Mouse (Mus musculus): ENCODE data around the gene Camk1d. TPM values are rescaled to one million over a fixed set of nuclear protein-coding genes. Genes with fewer than 3 reads are reported as not detected.

Gene Camk1d
- total RNA-seq, 2 experiments from 2014 or later: 2.2 to 7.5 TPM

DNA sequence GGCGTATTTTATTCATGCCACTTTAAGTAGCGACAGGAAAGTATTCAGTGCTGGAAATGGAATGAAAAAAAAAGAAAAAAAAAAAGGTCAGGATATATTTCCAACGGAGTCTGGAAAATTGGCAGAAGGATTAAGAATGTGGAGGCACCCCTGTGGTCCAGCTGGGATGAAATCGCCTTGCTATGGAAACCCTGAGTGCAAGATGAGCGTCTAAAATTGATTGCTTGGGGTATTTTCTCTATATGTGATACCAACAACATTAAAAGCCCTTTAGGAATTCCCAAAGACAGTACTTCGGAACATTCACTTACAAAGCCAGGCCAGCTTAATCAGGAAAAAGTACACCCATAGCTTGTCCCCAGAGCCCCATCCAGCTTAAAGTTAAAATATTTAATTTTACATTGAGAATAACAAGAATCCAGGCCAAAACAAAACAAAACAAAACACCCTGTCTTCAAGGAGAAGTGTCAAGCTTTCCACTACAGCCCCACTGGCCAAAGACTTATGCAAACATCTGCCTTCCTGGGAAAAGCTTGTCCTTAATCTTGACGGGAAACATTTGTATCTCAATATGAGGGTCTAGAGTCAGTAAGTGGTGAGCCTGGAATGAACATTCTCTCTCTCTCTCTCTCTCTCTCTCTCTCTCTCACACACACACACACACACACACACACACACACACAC, 41.3 kb downstream of the Camk1d start:
- ATAC-seq (replicated peaks; ENCODE audit: low FRiP score, poor library complexity, severe bottlenecking): no peak

- no peak for ATAC-seq (replicated peaks; ENCODE audit: low FRiP score, poor library complexity, severe bottlenecking)
Measured at GRCm38 (mm10) chr2:5670146-5670545, 44.2 kb downstream of the Camk1d start.

DNA sequence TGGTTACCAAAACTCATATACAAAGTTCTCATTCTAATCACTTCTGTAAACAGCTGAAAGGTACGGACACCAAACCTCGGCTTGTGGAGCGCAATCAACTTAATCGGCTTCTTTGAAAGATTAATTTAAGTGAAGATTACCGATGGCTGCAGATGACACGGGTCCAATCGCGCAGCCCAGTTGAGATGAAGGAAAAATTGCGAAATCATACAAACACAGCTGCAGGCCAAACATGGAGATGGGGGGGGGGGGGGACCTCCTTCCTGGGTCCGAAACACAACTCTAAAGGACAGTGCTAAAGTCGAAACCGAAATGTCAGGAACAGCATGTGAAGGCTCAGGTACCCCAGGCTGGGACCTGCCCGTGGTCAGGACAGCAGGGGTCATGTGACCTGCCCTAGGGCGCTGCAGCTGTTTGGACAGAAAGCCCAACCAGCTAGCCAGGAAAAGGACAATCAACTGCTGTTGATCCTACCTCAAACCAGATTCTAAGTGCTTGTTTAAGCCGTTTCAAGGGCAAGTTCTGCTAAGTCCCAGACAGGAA, 44.7 kb downstream of the Camk1d start:
- ATAC-seq (replicated peaks; ENCODE audit: low FRiP score, poor library complexity, severe bottlenecking): no peak

GRCm38 (mm10) chr2:5668940-5669339, 45.4 kb downstream of the Camk1d start:
- ATAC-seq (replicated peaks; ENCODE audit: low FRiP score, poor library complexity, severe bottlenecking): no peak

GRCm38 (mm10) chr2:5663499-5663898, 50.8 kb downstream of the Camk1d start:
- no peak for ATAC-seq (replicated peaks; ENCODE audit: low FRiP score, poor library complexity, severe bottlenecking)

DNA sequence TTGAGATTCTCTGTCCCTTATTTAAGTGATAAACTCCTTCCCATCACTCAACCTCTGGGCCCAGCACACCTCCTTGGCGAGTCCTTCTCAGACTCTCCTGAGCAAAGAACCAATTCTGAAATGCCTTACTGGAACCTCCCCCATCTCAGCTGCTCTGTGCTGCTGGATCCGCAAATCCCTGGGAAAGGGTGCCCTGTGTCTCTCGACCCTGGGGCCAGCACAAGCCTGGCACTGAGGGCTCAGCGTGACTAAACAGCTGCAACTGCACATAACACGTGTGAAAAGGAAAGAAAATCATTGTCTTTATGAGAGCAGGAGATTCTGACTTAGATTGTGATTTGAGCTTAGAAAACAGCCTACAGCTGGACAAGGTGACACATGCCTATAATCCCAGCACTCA, 52.4 kb downstream of the Camk1d start:
- no peak for ATAC-seq (replicated peaks; ENCODE audit: low FRiP score, poor library complexity, severe bottlenecking)

GRCm38 (mm10) chr2:5658000-5658399, 56.3 kb downstream of the Camk1d start:
- no peak for ATAC-seq (replicated peaks; ENCODE audit: low FRiP score, poor library complexity, severe bottlenecking)

- ATAC-seq (replicated peaks; ENCODE audit: low FRiP score, poor library complexity, severe bottlenecking): no peak
Measured at GRCm38 (mm10) chr2:5656326-5656725, 58.0 kb downstream of the Camk1d start.

DNA sequence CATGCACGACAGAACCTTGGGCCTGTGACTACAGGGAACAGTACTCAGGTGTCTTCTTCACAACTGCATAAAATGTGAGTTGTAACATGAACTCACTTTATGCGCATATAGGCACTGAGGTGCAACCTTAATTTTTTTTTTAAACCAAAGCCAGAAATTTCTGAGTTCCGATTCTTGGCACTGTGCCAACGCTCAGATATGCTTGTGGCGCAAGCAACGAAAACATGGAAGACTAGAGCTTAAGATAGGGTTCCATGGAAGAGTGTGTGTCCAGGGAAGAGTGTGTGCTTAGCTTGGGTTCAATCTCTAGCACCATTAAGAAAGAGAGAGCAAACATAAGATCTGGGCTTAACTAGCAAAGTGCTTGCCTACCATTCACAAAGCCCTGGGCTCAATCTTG, 62.2 kb downstream of the Camk1d start:
- ATAC-seq (replicated peaks; ENCODE audit: low FRiP score, poor library complexity, severe bottlenecking): no peak

GRCm38 (mm10) chr2:5651285-5651870, 62.9 kb downstream of the Camk1d start:
- no peak for ATAC-seq (replicated peaks; ENCODE audit: low FRiP score, poor library complexity, severe bottlenecking)

DNA sequence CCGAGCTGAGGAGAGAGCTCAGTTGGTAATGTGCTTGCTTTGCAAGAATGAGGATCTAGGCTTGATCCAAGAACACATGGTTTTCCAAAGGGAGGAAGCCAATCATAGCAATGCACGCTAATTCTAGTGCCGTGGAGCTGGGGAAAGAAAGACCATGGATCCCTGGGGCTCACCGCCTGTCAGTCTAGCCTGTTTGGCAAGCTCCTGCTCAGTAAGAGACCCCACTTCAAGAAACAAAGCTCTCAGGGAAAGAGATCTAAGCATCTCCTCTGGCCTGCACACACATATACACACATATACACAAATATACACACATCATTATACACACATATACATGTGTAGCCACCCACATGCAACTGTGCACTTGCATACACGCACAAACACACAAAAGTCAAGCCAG, 65.1 kb downstream of the Camk1d start:
- no peak for ATAC-seq (replicated peaks; ENCODE audit: low FRiP score, poor library complexity, severe bottlenecking)

DNA sequence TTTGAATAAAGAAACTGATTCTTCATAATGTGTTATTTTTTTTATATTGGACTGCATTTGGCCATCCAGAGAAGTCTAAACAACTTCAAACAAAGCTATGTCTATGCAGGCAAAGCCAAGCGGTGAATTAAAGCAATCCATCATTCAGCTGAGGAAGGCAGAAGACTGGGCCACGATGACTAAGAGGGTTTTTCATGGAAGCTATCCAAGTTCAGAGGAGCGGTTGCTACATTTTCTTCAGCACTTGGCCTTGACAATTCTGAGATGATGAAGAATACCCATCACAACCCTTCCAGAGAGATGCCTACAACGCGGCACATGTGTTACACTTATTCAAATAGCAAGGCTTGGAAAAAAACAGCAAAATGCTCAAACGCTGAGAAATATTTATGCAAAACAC, 65.6 kb downstream of the Camk1d start:
- no peak for ATAC-seq (replicated peaks; ENCODE audit: low FRiP score, poor library complexity, severe bottlenecking)

GRCm38 (mm10) chr2:5646322-5646721, 68.0 kb downstream of the Camk1d start:
- ATAC-seq (replicated peaks; ENCODE audit: low FRiP score, poor library complexity, severe bottlenecking): no peak

DNA sequence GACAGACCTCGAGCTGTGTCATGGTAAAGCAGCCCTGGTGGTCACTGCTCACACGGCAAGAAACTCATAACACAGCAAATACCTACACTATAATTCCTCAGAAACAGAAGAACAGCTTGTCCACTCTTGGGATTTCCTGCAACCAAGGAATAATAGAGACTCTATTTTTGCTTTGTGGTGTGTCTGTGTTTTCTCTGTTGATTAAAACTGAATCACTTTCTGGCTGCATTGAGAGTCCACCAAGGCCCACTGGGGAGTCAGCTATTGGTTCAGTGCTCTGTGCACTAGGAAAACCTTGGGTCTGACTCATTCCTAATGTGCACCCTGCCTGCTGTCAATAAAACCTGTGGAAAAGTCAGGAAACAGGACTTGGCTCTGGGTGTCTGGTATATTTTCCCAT, 68.7 kb downstream of the Camk1d start:
- no peak for ATAC-seq (replicated peaks; ENCODE audit: low FRiP score, poor library complexity, severe bottlenecking)

DNA sequence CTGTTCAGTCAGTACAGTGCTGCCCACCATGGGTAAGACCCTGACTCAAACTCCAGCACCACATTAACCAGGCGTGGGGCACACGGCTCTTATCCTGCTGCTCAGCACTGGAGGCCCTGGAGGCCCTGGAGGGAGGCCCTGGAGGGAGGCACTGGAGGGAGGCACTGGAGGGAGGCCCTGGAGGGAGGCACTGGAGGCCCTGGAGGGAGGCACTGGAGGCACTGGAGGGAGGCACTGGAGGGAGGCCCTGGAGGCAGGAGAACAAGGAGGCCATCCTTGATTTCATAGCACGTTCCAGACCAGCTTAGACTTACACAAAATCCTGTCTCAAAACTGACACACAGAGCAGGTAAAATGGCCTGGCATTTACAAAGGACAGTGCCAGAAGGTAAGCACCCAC, 70.4 kb downstream of the Camk1d start:
- no peak for ATAC-seq (replicated peaks; ENCODE audit: low FRiP score, poor library complexity, severe bottlenecking)

- ATAC-seq (replicated peaks; ENCODE audit: low FRiP score, poor library complexity, severe bottlenecking): no peak
Measured at GRCm38 (mm10) chr2:5643226-5643625, 71.1 kb downstream of the Camk1d start.

DNA sequence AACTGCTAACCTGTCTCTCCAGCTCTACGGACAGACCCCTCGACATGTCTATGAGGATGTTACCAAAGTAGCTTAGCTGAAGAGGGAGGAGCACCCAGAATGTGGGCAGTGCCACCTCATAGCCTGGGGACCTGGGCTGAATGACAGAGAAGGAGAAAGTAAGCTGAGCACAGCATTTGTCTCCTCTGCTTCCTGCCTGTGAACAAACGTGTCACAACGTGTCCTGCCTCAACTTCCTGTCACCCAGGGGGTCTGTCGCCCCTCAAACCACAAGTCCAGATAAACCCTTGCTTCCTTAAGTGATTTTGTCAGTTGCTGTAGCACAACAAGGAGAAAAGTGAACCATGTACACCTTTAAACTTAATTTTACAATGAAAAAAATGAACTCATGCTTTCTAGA, 71.7 kb downstream of the Camk1d start:
- no peak for ATAC-seq (replicated peaks; ENCODE audit: low FRiP score, poor library complexity, severe bottlenecking)

GRCm38 (mm10) chr2:5641678-5642077, 72.6 kb downstream of the Camk1d start:
- no peak for ATAC-seq (replicated peaks; ENCODE audit: low FRiP score, poor library complexity, severe bottlenecking)

- ATAC-seq (replicated peaks; ENCODE audit: low FRiP score, poor library complexity, severe bottlenecking): no peak
Measured at GRCm38 (mm10) chr2:5640586-5640985, 73.7 kb downstream of the Camk1d start.

- no peak for ATAC-seq (replicated peaks; ENCODE audit: low FRiP score, poor library complexity, severe bottlenecking)
Measured at GRCm38 (mm10) chr2:5636801-5637742, 77.2 kb downstream of the Camk1d start.

DNA sequence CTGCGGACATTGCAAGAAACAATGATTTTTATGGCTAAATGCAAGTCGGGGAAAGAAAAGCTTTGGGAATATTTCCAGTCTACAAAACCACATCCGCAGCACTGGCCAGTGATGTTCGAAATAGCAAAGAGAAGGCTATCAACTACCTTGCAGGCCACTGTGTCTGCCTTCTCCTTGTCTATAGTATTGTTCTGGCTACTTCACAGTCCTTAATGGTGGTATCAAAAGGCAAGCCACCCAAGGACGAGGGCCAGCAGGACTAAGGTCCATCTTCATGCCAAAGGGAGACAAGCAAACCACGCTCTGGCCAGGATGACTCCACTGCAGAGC, 82.0 kb downstream of the Camk1d start:
- no peak for ATAC-seq (replicated peaks; ENCODE audit: low FRiP score, poor library complexity, severe bottlenecking)
